Mouse (Mus musculus): ENCODE measurements around the gene Zfp503.

GRCm38 (mm10) chr14:21944946-21945345 is 44.5 kb downstream of the Zfp503 start:
- TF ChIP-seq POLR2A (IDR thresholded peaks at IDR 0.05; ENCODE audit: low read depth, low read length) (no peak), MXI1 (IDR thresholded peaks at IDR 0.05; ENCODE audit: low read depth, low read length) (no peak), RCOR1 (conservative IDR thresholded peaks at IDR 0.05; ENCODE audit: low read depth, low read length) (no peak)
